Mouse (Mus musculus) E14TG2a.4 (cell line): ENCODE data around the gene Zfp949.

Experiments
- CTCF ChIP-seq: conservative IDR thresholded peaks from 2 replicates; pipeline ENCODE4 v1.5.1; 2014; ENCODE audit warnings: low read length
- NANOG ChIP-seq: IDR thresholded peaks from 2 replicates; pipeline ENCODE4 v1.6.1; 2014; ENCODE audit warnings: borderline replicate concordance, low read length, mixed read lengths
- POU5F1 ChIP-seq: IDR thresholded peaks from 2 replicates; pipeline ENCODE4 v1.6.1; 2014; ENCODE audit warnings: low read length, borderline replicate concordance

DNA sequence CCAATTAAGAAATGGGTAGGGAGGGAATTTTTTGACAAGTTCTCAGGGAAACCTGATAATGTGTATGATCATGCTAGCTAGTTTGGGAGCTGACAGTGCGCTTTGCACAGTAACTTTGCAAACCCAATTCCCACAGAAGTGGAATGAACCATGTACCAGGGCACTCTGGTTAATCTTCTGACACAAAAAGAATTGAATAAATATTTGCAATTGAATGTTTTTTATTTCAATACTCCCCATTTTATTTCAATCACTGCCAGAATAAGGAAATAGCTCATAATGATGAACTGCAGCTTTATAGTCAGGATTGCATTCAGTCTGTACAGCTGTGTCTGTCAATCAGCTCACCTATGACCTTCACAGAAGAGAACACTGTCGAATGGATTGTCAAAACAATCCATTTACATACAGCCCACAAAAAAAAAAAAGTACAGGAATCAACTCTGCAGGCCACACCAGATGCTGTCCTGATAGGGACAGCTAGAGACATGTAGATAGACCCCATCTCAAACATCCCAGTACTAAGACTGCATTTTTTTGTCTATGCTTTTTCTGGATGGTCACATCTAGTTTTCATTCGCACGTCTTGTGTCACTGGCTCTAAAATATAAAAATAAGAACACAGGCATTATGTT lies 26.9 kb upstream of the Zfp949 start:
- TF ChIP-seq CTCF (no peak), POU5F1 (no peak), NANOG (no peak)
